Mouse (Mus musculus) limb, embryonic 13.5 days (tissue): ENCODE results near the gene Pum3. TPM values are rescaled to one million over a fixed set of nuclear protein-coding genes. Genes with fewer than 3 reads are reported as not detected.

ENCODE experiments used
- ATAC-seq: fragments of 200-750 bp; cut with Nextera tagmentation; 2 replicates; pipeline ENCODE4 v1.8.0; 2017; ENCODE audit warnings: low read depth, moderate number of reproducible peaks, moderate TSS enrichment; ENCODE audit not compliant: low FRiP score
- H3K27ac ChIP-seq: fragments of 300-500 bp; sonication (generic); 2 replicates; pipeline ENCODE4 v1.5.1; 2015; ENCODE audit warnings: inconsistent platforms, mild to moderate bottlenecking, moderate library complexity
- H3K27me3 ChIP-seq: fragments of 300-500 bp; sonication (generic); 2 replicates; pipeline ENCODE4 v1.6.1; 2015; ENCODE audit warnings: mild to moderate bottlenecking, inconsistent platforms
- H3K36me3 ChIP-seq: fragments of 300-500 bp; sonication (generic); 2 replicates; pipeline ENCODE4 v1.6.1; 2015; ENCODE audit warnings: inconsistent platforms, mild to moderate bottlenecking, moderate library complexity
- H3K4me1 ChIP-seq: fragments of 300-500 bp; sonication (generic); 2 replicates; pipeline ENCODE4 v1.6.1; 2015; ENCODE audit warnings: inconsistent platforms
- H3K4me2 ChIP-seq: fragments of 300-500 bp; sonication (generic); replicated peaks from 2 replicates; pipeline ENCODE4 v1.6.1; 2015; ENCODE audit warnings: inconsistent platforms, mild to moderate bottlenecking, moderate library complexity
- H3K4me3 ChIP-seq: fragments of 300-500 bp; sonication (generic); 2 replicates; pipeline ENCODE4 v1.5.1; 2015; ENCODE audit warnings: moderate library complexity, mild to moderate bottlenecking, inconsistent platforms
- H3K9ac ChIP-seq: fragments of 300-500 bp; sonication (generic); 2 replicates; pipeline ENCODE4 v1.6.1; 2015; ENCODE audit warnings: mild to moderate bottlenecking, inconsistent platforms
- H3K9me3 ChIP-seq: fragments of 300-500 bp; sonication (generic); 2 replicates; pipeline ENCODE4 v1.6.1; 2016; ENCODE audit warnings: inconsistent platforms
- WGBS: fragments of 180-500 bp; shearing (Covaris S2); methylation state at CpG from one replicate; pipeline ENCODE4 v1.1.7; 2015; 5-methylcytosine and 5-hydroxymethylcytosine counted together
- polyA plus RNA-seq: library from polyadenylated mRNA; unstranded; fragments of >200 nt; fragmentation: Nextera tagmentation; extraction: Ambion mirVana; gene quantifications from 2 replicates; pipeline ENCODE4 v1.2.1, GENCODE M21; 2015

Gene Pum3
- polyA plus RNA-seq, 1 experiment from 2014 or later, result 74.6 TPM

DNA sequence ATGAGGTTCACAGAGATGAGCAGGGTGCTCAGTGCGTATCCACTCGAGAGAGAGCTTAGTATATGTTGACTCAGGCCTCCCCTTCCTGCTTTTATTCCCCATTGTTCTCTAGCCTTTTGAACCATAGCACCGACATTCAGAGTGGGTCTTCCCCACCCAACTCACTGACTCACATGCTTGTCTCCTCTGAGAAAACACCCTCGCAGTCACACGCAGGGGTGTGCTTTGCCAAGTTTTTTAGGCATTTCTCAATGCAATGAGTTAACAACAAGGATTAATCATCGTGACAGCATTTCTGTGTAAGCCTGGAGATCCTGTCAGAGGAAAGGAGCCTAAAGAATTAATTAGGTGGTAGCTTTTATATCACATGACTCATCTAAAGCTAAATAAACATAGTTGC, 77.9 kb downstream of the Pum3 start:
- no peak for ATAC-seq

DNA sequence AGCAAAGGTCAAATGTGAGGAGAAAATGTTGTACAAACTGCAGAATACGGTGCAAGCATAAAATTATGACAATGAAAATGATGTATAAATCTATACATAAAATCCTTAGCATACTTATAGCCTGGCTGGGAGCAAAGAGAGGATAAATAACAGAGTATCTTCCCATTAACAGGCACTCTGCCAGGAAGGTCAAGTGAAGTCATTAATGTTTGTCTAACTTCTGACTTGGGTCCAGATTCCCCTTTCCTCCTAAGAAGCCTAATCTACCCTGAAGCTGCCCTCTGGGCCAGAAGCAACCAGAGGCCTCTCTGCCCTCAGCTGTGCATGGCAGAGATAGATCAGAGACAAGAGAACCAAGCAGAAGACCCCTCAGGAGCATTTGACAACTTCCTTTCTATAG, 83.1 kb downstream of the Pum3 start:
- Histone ChIP-seq H3K27ac (no peak overlapping the region), H3K4me2 (no peak overlapping the region), H3K36me3 (no peaks in the 10 kb centered on the region), H3K9me3 (no peaks in the 10 kb centered on the region), H3K27me3 (no peaks in the 10 kb centered on the region), H3K4me1 (no peaks in the 10 kb centered on the region), H3K9ac (no peak overlapping the region), H3K4me3 (no peak overlapping the region)
- WGBS, result 89% methylated on average over 1 of the region's 1 CpGs
- no peak for ATAC-seq

More for the DNA sequence above, 77.9 kb downstream of the Pum3 start:
- Histone ChIP-seq H3K4me3 (no peak overlapping the region), H3K4me1 (no peaks in the 10 kb centered on the region), H3K9me3 (no peaks in the 10 kb centered on the region), H3K27ac (no peak overlapping the region), H3K4me2 (no peak overlapping the region), H3K27me3 (no peaks in the 10 kb centered on the region), H3K9ac (no peak overlapping the region), H3K36me3 (no peaks in the 10 kb centered on the region)
- 77% methylated on average over 6 of the region's 6 CpGs for whole genome bisulfite sequencing

Other genes with a start within 250 kb of the Pum3 start
- 8.5 and 9.5 TPM in 2 replicates for gene Vldlr, start 213.3 kb downstream of the Pum3 start, polyA plus RNA-seq
- 0.04 and 0.06 TPM in 2 replicates for gene Kcnv2, start 107.2 kb downstream of the Pum3 start, polyA plus RNA-seq